Mouse (Mus musculus): Measurements from ENCODE around the gene Sgms1.

Sgms1 gene

GRCm38 (mm10) chr19:32356166-32356565 is 33.3 kb downstream of the Sgms1 start:
- no peak for DNase-seq (ENCODE audit: low spot score)

DNA sequence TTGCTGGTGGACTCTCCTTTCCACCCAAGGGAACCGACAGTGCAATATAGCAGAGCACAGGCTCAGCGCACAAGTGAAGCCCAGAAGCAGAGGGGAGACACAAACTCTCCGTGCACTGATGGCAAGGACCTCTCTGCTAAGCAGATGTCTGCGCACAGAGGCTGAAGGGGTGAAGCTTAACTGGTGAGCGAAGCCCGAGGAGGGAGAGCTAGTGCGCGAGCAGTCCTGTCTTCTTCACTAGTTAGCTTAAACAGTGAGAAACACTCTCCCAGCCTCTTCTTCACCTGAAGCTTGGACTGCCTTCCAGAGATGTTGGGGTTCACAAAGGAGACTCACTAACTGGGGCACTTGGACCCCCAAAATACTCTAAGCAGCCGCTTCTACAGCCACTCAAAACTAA is 36.1 kb downstream of the Sgms1 start:
- DNase-seq (ENCODE audit: low spot score) = no peak

GRCm38 (mm10) chr19:32348955-32349654 is 40.4 kb downstream of the Sgms1 start:
- peak; percentile 60 for DNase-seq (ENCODE audit: low spot score)

DNA sequence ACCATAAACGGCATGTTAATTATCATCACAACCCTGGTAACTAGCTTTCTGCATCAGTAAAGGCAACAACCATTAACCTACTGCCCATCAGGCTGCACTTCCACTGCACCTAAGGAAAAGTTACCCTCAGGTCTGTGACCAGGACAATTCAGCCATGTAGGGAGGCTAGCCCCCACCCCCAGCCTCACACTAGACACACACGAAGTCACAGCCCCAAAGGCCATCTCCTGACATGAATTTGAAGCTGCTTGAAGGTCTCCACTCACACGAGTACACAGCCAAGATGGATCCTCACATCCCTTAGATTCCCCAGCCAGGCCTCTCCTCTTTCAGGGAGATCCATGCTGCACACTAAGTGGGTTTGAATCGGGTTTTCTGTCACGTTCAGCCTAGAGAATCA is 42.0 kb downstream of the Sgms1 start:
- DNase-seq (ENCODE audit: low spot score) = no peak

- DNase-seq (ENCODE audit: low spot score) = no peak
These were observed 42.7 kb downstream of the Sgms1 start for GRCm38 (mm10) chr19:32346624-32347341.

DNA sequence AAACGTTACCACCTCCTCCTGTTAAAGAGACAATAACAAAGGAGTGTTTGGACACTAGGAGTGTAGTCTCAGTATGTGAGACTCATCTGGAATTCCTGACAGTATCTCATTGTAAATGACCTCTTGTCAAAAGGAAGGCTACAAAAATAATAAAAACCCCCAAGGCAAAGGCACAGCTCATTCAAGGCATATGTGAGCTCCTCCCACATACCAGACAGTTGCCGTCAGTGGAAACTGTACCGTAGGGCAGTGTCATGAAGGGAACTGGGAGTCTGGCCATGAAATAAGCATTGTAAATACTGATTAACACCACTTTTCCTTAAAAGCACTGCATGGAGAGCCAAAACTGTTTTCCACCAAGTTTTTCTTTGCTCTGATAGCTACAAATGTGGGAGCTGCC is 43.3 kb downstream of the Sgms1 start:
- peak; percentile 64 for DNase-seq (ENCODE audit: low spot score)

DNA sequence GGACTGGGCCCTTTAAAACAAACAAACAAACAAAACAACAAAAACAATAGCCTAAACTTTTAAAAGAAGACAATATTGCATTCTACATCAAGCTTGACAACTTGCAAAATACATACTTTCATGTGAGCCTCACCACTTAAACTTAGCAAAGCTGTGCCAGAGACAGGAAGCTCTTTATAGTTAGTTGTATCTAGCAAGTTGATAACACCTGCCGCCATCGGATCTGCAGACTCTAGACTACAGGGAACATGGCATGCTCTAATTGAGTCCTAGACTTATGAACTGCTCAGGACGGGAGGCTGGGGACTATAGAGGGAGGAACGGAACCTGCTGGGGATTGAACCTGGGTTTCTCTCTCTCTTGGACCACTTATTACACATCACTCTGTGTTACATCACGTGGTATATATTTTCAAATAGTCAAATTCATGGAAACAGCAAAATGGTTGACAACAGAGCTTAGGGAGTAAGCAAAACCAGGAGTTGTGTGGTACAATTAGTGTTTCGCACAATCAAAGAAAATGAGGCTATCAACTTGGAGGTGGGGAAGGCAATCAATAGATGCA is 44.3 kb downstream of the Sgms1 start:
- DNase-seq (ENCODE audit: low spot score) = no peak

DNA sequence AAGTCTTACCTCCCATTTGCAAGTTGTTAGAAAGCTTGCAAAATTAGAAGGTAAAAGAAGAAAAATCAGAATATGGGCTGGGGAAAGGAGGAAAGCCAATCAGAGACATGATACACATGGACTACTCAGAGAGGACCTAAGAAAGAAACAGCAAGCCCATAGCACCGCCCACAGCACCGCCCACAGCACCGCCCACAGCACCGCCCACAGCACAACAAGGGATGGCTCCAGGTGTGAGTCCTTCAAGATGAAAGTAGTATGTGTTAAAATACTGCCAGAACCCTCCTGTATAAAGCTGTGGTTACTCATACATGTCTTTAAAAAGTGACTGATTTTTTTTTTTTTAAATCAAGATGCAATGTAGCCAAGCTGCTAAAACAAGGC is 44.8 kb downstream of the Sgms1 start:
- peak; percentile 31 for DNase-seq (ENCODE audit: low spot score)

GRCm38 (mm10) chr19:32343937-32344737 is 45.4 kb downstream of the Sgms1 start:
- DNase-seq (ENCODE audit: low spot score) = peak; percentile 30

- peak; percentile 36 for DNase-seq (ENCODE audit: low spot score)
These were observed 47.1 kb downstream of the Sgms1 start for GRCm38 (mm10) chr19:32342436-32342835.

- no peak for DNase-seq (ENCODE audit: low spot score)
These were observed 48.4 kb downstream of the Sgms1 start for GRCm38 (mm10) chr19:32341091-32341490.

GRCm38 (mm10) chr19:32340168-32340567 is 49.3 kb downstream of the Sgms1 start:
- DNase-seq (ENCODE audit: low spot score) = no peak

GRCm38 (mm10) chr19:32337708-32338107 is 51.8 kb downstream of the Sgms1 start:
- peak; percentile 38 for DNase-seq (ENCODE audit: low spot score)

- no peak for DNase-seq (ENCODE audit: low spot score)
These were observed 54.8 kb downstream of the Sgms1 start for GRCm38 (mm10) chr19:32334751-32335150.

GRCm38 (mm10) chr19:32333544-32333943 is 56.0 kb downstream of the Sgms1 start:
- no peak for DNase-seq (ENCODE audit: low spot score)

DNA sequence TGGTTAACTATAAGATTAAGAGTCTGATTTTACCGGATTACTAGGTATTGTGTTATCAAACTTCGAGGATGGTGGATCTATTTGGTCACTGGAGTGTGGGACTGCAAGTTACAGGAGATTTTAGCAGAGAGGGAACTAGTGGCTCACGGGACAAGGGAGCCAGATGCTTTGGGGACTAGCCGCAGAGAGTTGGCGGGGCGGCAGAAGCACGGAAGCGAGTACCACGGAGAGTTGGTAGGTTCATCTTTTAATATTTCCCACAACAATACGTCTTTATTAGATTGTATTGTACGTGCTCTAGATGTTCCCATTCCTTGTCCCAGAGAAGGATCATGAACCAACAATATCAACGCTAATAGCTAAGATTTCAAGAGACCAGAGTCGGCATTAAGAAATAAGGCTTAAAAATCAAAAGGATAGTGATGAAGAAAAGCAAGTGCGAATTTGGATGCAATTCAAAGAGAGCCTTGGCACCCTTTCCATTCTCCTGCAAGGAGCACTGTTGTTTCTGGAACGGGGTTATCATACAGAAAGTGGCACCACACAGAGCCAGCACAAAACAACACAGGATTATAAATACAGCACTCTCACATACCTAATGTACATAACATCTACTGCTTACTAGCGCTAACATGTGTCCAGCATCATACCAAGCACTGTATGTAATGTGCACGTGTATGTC is 56.6 kb downstream of the Sgms1 start:
- no peak for DNase-seq (ENCODE audit: low spot score)

- DNase-seq (ENCODE audit: low spot score) = no peak
These were observed 59.3 kb downstream of the Sgms1 start for GRCm38 (mm10) chr19:32330231-32330630.

GRCm38 (mm10) chr19:32329511-32329910 is 60.0 kb downstream of the Sgms1 start:
- no peak for DNase-seq (ENCODE audit: low spot score)

DNA sequence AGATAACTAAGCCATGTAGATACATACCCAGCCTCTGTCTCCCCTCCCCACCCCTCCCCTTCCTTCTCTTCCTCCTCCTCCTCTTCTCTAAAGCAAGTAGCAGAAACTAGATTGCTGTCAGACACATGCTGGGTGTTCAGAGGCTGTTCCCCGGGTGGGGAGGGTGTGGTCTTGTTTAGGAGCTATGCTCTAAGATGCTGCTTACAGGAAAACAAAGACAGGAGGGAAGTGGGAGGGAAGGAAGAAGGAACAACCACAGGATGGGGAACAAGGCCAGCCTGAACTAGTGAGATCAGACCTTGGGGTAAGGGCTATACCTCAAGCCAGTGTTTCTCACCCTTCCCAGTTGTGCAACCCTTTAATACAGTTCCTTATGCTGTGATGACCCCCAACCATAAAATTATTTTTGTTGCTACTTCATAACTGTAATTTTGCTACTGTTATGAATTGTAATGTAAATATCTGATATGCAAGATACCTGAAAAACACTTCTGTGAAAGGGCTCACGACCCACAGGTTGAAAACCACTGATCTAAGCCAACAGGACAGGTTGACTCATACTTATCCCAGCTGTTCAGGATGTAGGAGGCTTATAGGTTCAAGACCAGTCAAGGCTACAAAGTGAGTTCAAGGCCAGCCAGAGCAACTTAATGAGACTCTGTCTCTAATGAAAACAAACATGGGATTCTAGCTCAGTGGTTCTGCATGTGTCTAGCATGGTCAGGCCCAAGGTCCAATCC is 61.3 kb downstream of the Sgms1 start:
- DNase-seq (ENCODE audit: low spot score) = no peak

- DNase-seq (ENCODE audit: low spot score) = no peak
These were observed 62.9 kb downstream of the Sgms1 start for GRCm38 (mm10) chr19:32326621-32327021.

GRCm38 (mm10) chr19:32326156-32326555 is 63.4 kb downstream of the Sgms1 start:
- DNase-seq (ENCODE audit: low spot score) = no peak
